Mouse (Mus musculus): Measurements from ENCODE around the gene Pdzd2.

DNA sequence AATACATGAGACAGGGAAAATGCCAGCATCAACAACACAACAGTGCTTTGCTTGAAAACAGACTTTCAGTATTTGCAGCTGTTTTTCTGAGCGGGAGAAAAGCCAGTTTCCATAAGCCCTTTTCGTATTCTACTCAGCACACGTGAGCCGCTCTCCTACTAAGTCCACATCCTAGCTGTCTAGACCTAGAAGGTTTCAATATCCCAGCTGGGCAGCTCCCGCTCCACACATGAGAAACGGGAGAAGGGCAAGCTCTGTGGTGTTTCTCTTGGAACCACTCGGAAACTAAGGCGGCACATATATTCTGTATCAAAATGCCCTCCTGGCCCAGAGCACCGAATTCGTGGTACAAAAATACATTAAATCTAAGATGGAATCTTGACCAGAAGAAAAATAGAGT lies 345.0 kb downstream of the Pdzd2 start:
- no peak for TF ChIP-seq GATA1 (IDR thresholded peaks at IDR 0.05; ENCODE audit: borderline replicate concordance, low read length)
- no peak for TF ChIP-seq FLI1 (IDR thresholded peaks at IDR 0.05; ENCODE audit: low read length)

All from megakaryocyte, embryonic 14.5 days (primary cell).